Mouse (Mus musculus) neutrophil, adult 59 days (primary cell): Measurements from ENCODE around the gene Siglec1. TPM values are rescaled to one million over a fixed set of nuclear protein-coding genes. Genes with fewer than 3 reads are reported as not detected.

Experiments
- total RNA-seq, 2 experiments: library from RNA; stranded (reverse); gene quantifications; 1 replicate in 1 of 2; 2 replicates in 1 of 2; pipeline ENCODE4 v1.2.4; 2023

Siglec1 gene
- 1 to 10 TPM; 2.4 to 2.5 TPM for total RNA-seq

GRCm38 (mm10) chr2:131086667-131087390 is at the start of gene Siglec1:
Gene Siglec1, minus strand, starts transcription at chr2:131086765.

GRCm38 (mm10) chr2:131132930-131133547 is 46.5 kb upstream of the Siglec1 start, which contains the start of gene Gm11037:
Gene Gm11037, plus strand, starts transcription at chr2:131133497.

GRCm38 (mm10) chr2:131127161-131127730 is 40.7 kb upstream of the Siglec1 start, which contains the start of gene Hspa12b:
Gene Hspa12b, plus strand, starts transcription at chr2:131127280.

GRCm38 (mm10) chr2:131063404-131063864 is 23.1 kb downstream of the Siglec1 start, which contains the start of gene Adam33:
Gene Adam33, minus strand, starts transcription at chr2:131063814.

GRCm38 (mm10) chr2:131042988-131043387 is 43.6 kb downstream of the Siglec1 start, which contains the start of gene Gfra4:
Gene Gfra4, minus strand, starts transcription at chr2:131043088.

Other genes with a start within 250 kb of the Siglec1 start
- gene 4930402H24Rik, start 180.4 kb downstream of the Siglec1 start, total RNA-seq, result 10 to 100 TPM; 16.3 to 18.3 TPM
- 10 to 100 TPM; 50.3 to 54.3 TPM for gene Atrn, start 180.3 kb downstream of the Siglec1 start, total RNA-seq
- gene Gfra4, start 43.7 kb downstream of the Siglec1 start, total RNA-seq, result not detected
- gene Adam33, start 23.0 kb downstream of the Siglec1 start, total RNA-seq, result 1 to 10 TPM in 1 of 2 experiments, under 1 TPM in 1; 0.53 to 4.3 TPM
- under 1 TPM; 0.13 to 0.31 TPM for gene Hspa12b, start 40.5 kb upstream of the Siglec1 start, total RNA-seq
- not detected for gene Gm11037, start 46.7 kb upstream of the Siglec1 start, total RNA-seq
- 10 to 100 TPM; 41.2 to 45.6 TPM for gene 1700037H04Rik, start 73.3 kb upstream of the Siglec1 start, total RNA-seq
- 10 to 100 TPM; 23.5 to 26.9 TPM for gene Cenpb, start 93.3 kb upstream of the Siglec1 start, total RNA-seq
- 10 to 100 TPM; 45.6 to 46.9 TPM for gene Cdc25b, start 100.2 kb upstream of the Siglec1 start, total RNA-seq
- gene Spef1, start 100.5 kb upstream of the Siglec1 start, total RNA-seq, result 1 to 10 TPM; 2.2 TPM
- gene Ap5s1, start 120.3 kb upstream of the Siglec1 start, total RNA-seq, result 10 to 100 TPM; 17.7 to 22.0 TPM
- 10 to 100 TPM in 1 of 2 experiments, 1 to 10 TPM in 1; 8.7 to 12.1 TPM for gene Mavs, start 147.3 kb upstream of the Siglec1 start, total RNA-seq
- gene Pank2, start 175.7 kb upstream of the Siglec1 start, total RNA-seq, result 10 to 100 TPM; 43.1 to 46.7 TPM